Mouse (Mus musculus) left cerebral cortex, adult 18-20 months (tissue): ENCODE measurements around the gene Lypd3. TPM values are rescaled to one million over a fixed set of nuclear protein-coding genes. Genes with fewer than 3 reads are reported as not detected.
"Not testable (repeated sequence)": the region's sequence is repeated elsewhere in the genome, so short reads cannot be mapped to it uniquely, and the experiment has no call there.

ENCODE experiments used
- DNase-seq, 2 experiments: peaks; one replicate each; pipeline ENCODE4 v3.0.0; 2021 to 2022; ENCODE audit warnings: low spot score in 2 of 2, mixed read lengths in 1 of 2
- total RNA-seq, 2 experiments: library from RNA; stranded (reverse); gene quantifications; 2 replicates each; pipeline ENCODE4 v1.2.3; 2021

Lypd3 gene
- total RNA-seq, 2 experiments from 2014 or later = 0.21 TPM; not detected in 1

DNA sequence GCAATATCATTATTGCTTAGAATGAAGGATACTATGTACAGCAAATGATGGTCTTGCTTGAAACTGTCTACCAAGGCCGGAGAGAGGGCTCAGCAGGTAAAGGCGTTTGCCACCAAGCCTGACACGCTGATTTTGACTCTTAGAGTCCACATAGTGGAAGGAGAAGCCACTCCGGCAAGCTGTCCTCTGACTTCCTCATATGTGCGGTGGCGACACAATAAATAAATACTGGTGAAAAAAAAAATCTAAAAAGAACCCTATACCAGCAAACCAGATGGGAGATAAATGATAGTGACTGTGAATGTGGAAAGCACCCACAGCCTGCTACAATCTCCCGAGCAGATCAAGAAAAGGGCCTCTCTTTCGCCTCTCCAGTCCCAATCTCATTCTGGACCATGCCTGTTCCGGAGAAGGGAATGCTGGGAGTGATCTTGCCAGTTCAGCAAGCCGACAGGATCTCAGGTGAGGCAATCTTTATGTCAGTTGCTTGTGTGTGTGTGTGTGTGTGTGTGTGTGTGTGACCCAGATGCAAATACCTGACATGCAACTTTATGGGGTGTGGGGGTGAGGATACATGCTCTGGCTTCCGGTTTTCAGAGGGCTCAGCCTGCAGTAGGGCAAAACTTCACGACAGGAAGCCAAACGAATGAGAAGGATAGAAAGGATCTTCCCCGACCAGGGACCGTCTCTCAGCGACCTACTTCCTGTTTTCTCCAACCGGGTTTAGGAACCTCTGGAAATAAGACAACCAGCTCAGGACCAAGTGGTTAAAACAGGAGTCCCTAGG, 25.0 kb downstream of the Lypd3 start:
- DNase-seq = no peak

DNA sequence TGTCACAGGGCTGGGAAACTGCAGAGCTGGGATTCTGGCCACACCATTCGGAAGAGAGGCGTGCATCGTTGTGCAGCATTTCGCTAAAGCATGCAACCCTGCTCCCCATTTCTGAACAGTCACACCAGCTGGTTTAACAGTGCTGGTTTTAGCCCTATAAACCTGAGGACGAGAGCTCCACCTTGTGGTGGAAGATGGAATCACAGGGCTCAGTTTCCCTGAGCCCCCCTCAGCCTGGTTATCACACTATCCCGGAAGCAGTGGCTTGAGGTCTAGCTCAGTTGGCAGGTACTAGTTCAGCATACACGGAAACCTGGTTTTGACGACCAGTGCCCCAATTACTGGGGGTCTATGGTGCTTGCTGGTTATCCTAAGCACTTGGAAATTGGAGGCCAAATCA, 26.2 kb downstream of the Lypd3 start:
- DNase-seq = peak; percentile 55 to 75

- no peak for DNase-seq
Observed at GRCm38 (mm10) chr7:24664301-24664700, 28.0 kb downstream of the Lypd3 start.

DNA sequence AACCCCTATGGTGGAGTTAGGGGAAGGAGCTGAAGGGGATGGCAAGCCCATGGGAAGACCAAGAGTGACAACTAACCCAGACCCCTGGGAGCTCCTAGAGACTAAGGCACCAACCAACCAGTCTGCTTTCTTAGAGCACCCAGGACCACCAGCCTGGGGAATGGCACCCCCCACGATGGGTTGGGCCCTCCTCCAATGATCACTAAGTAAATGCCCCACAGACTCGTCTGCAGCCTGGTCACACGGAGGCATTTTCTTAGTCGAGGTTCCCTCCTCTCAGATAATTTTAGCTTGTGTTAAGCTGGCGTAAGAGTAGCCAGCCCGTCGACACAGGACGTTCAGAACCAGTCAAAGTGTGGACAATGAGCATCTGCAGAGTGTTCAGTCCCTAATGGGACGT, 28.6 kb downstream of the Lypd3 start:
- DNase-seq = no peak

- no peak for DNase-seq
Observed at GRCm38 (mm10) chr7:24671944-24672439, 35.6 kb downstream of the Lypd3 start.

DNA sequence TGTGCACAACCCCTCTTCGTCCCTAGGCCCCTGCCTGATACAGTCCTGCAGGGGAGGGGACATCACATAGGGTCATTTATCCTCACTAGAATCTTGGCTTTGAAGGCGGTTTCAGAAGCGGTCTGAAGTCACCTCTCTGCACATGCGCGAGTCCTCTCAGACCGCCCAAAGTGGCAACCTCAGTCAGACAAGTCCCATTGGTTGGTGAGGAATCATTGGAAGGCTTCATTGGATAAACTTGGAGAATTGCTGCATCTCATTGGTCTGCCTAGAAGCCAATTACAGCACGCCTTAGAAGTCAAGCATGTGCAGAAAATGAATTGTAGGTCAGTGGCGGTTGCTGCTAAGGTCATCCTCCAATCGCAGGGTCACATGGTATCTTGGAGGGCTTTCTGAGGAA, 40.2 kb downstream of the Lypd3 start, which contains the start of gene Tex101:
Gene Tex101, minus strand, starts transcription at position 101 of the 400 bp plus-strand sequence.
- DNase-seq = no peak

- DNase-seq = not testable (repeated sequence)
Observed at GRCm38 (mm10) chr7:24684121-24684520, 47.8 kb downstream of the Lypd3 start.

DNA sequence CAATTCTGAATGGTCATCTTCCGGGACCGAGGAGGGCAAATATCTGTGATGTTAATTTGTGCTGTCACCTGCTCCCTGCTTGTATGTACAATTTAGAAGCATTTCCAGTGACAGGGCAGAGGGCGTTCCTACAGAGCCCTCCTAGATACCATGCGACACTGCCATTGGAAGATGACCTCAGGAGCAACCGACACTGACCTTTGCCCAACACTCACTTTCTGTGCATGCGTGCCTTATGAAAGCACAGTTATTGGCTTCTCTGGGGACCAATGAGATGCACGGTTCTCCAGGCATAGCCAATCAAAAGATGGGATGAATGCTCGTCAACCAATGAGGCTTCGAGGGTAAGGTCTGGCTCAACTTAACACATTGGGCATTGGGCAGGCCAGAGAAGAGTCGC, 51.2 kb downstream of the Lypd3 start:
- not testable (repeated sequence) for DNase-seq

Other genes starting within 250 kb of the Lypd3 start
- gene Smg9, start 236.9 kb upstream of the Lypd3 start, total RNA-seq = 10 to 100 TPM; 40.2 to 43.0 TPM
- under 1 TPM in 1 of 2 experiments, not detected in 1; 0.37 TPM for gene Irgc1, start 184.3 kb upstream of the Lypd3 start, total RNA-seq
- 1 to 10 TPM in 1 of 2 experiments, under 1 TPM in 1; 0.59 to 1.5 TPM for gene Plaur, start 174.1 kb upstream of the Lypd3 start, total RNA-seq
- gene Cadm4, start 154.5 kb upstream of the Lypd3 start, total RNA-seq = 100 to 1,000 TPM; 207 to 219 TPM
- 10 to 100 TPM; 47.7 to 49.3 TPM for gene Zfp428, start 129.5 kb upstream of the Lypd3 start, total RNA-seq
- gene AC161166.1, start 124.1 kb upstream of the Lypd3 start, total RNA-seq = not detected
- 10 to 100 TPM; 71.2 to 78.6 TPM for gene Irgq, start 105.9 kb upstream of the Lypd3 start, total RNA-seq
- gene Pinlyp, start 90.4 kb upstream of the Lypd3 start, total RNA-seq = not detected
- 10 to 100 TPM; 36.4 to 40.1 TPM for gene Xrcc1, start 90.3 kb upstream of the Lypd3 start, total RNA-seq
- 10 to 100 TPM; 15.4 to 18.2 TPM for gene Ethe1, start 49.0 kb upstream of the Lypd3 start, total RNA-seq
- gene Zfp575, start 48.9 kb upstream of the Lypd3 start, total RNA-seq = 1 to 10 TPM; 6.9 to 7.3 TPM
- under 1 TPM in 1 of 2 experiments, not detected in 1; 0.21 TPM for gene Phldb3, start 25.8 kb upstream of the Lypd3 start, total RNA-seq
- gene Tex101, start 40.1 kb downstream of the Lypd3 start, total RNA-seq = not detected
- gene BC049730, start 72.7 kb downstream of the Lypd3 start, total RNA-seq = not detected
- gene Gm4763, start 90.4 kb downstream of the Lypd3 start, total RNA-seq = not detected
- not detected for gene Cd177, start 123.8 kb downstream of the Lypd3 start, total RNA-seq
- not detected for gene Ceacam10, start 140.7 kb downstream of the Lypd3 start, total RNA-seq
- 1 to 10 TPM in 1 of 2 experiments, not detected in 1; 1.5 TPM for gene Gm9844, start 225.7 kb downstream of the Lypd3 start, total RNA-seq
- gene Lypd4, start 233.4 kb downstream of the Lypd3 start, total RNA-seq = not detected
- gene Dmrtc2, start 233.5 kb downstream of the Lypd3 start, total RNA-seq = not detected
- gene Rps19, start 247.8 kb downstream of the Lypd3 start, total RNA-seq = 100 to 1,000 TPM; 511 to 584 TPM